Mouse (Mus musculus) lung, adult 18-20 months (tissue): Measurements from ENCODE around the gene Slc27a1.

Source experiments
- DNase-seq, 2 experiments: peaks; one replicate each; pipeline ENCODE4 v3.0.0; 2022; ENCODE audit warnings: mixed read lengths in 2 of 2

Slc27a1 gene

DNA sequence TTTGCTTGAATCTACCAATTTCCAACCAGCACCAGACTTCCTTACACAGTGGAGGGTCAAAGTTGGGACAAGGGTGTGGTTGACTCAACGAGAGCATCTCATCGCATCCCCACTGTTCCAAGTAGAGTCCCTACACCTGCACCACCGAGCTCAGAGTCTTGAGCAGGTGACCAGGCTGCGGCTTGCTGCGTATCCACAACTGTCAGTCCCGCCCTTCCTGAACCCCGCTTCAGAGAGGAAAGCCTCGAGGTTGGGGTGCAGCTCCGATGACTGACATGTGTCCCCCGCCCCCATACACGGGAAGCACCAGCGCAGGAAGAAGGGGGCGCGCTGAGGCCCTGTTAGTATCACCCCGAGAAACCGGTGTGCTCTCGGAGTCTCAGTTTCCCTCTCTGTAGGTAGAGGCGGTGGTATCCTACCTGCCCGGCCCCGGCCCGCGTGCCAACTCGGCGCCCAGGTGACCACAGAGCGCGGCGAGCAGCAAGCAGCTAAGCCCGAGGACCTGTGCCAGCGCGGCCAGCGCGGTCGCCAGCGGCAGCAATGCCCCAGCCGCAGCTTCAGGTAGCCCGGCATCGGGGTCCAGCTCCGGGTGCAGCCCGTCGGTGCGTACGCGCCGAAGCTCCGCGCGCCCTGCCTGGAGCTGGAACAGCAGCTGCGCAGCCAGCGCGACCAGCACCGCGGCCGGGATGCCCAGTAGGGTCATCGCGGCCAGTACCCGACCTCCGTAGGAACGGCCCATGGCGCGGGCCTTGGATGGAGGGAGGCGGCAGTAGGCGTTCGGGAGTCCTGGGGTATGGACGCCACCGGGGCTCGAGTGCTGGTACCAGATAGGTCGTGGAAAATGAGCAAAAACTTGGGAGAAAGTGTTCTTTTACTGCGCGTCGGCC lies 10.4 kb upstream of the Slc27a1 start, which contains the start of gene Tmem221:
Gene Tmem221 (minus strand): TSS at position 801 of the 887 bp plus-strand sequence.
- DNase-seq: no peak

GRCm38 (mm10) chr8:71558958-71559690 lies 9.6 kb upstream of the Slc27a1 start:
- peak; percentile 85 to 89 for DNase-seq

GRCm38 (mm10) chr8:71560071-71560470 lies 8.6 kb upstream of the Slc27a1 start:
- no peak for DNase-seq

GRCm38 (mm10) chr8:71560765-71561164 lies 7.9 kb upstream of the Slc27a1 start:
- no peak for DNase-seq

DNA sequence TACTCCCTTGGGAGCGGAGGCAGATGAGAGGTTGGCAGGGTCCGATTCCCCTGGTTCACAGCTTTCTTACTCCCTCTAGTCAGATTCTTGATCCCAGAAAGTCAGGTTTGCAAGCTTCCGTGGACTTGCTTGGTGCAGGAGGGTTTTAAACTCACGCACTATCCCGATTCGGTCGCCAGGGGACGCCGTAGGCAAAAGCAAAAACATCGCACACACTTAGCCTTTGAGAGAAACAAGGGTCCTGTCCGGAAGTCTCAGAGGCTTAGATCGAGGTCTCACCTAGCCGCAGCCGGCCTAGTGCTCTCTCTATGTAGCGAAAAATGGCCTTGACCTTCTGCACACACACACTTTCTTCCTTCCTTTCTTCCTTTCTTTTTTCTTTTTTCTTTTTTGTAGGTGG lies 7.3 kb upstream of the Slc27a1 start:
- peak; percentile 59 to 63 for DNase-seq

DNA sequence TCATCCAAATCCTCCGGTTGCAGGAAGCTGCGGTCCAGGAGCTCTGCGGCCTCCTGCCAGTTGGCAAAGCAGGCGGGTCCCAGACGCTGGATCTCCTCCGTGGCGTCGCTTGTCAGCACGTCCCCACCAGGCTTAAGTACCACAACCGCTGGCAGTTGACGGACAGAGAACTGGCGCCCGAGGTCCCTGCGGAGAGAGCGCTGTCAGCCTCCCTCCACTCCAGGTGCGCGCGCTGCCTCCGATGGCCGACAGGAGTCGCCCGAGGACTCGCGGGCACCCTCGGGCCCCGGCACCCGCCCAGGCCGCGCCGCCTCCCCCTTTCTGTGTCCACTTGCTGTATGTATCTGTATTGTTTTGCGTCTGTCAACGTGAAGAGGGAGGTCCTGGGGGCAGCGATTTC lies 5.9 kb upstream of the Slc27a1 start:
- DNase-seq: peak; percentile 72 to 84

DNA sequence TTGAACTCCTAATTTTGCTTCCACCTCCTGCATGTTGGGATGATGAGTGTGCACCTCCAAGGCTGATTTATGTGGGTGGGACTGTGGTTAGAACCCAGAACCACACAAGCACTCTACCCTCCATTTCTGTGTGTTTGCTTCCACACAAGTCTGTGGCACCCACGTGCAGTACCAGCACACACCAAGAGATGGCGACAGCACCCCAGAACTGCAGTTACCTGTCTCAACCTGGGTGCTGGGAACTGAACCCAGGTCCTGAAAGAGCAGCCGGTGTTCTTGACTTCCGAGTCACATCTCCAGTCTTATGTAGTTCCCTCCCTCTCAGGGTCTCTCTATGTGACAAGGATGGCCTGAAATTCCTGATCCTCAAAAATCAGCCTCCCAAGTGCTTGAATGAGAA lies 4.7 kb upstream of the Slc27a1 start:
- DNase-seq: no peak

DNA sequence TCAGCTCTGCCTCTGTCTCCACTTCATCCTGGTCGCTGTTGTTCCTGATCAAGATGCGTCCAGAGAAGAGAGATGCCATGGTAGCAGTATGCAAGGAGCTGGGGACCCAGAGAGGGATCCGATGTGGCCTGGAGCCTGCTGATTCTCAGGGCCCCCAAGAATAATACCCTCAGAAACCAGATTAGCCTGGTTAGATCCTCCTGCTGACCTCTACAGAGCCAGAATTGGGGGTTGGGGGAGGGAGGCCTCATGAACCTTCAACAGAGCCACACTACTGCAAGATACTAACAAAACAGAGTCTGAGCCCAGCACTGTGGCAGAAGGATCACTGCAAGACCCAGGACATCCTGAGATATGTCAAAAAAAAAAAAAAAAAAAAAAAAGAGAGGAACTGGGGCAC lies 2.2 kb upstream of the Slc27a1 start, which contains the start of gene Nxnl1:
Gene Nxnl1 (minus strand): TSS at position 101 of the 400 bp plus-strand sequence.
- DNase-seq: no peak

DNA sequence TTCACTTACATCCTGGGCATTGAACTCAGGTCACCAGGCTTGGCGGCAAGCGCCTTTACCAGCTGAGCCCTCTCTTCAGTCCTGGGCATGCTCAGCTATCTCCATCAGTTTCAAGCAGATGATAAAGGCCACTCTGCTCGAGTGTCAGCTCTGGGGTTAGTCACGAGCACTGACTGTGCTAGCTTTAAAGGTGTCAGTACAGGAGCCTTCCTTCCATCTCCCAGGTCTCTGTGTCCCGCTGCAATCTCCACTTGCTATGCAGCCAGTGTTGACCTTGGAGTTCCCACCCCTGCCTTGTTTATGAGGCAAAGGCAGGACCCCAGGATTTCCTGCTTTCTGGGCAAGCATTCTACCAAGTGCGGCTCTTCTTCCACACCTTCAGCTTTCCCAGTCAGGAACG lies 1.1 kb upstream of the Slc27a1 start:
- DNase-seq: no peak

- DNase-seq: peak in 1 of 2 experiments; percentile 27
Measured at GRCm38 (mm10) chr8:71568941-71569340, 259 bp downstream of the Slc27a1 start.

GRCm38 (mm10) chr8:71569366-71570290 lies 946 bp downstream of the Slc27a1 start:
- DNase-seq: peak; percentile 96 to 97

GRCm38 (mm10) chr8:71570291-71570954 lies 1.7 kb downstream of the Slc27a1 start:
- DNase-seq: peak; percentile 97 to 98

GRCm38 (mm10) chr8:71572077-71572476 lies 3.4 kb downstream of the Slc27a1 start:
- DNase-seq: no peak

- DNase-seq: peak; percentile 33 to 62
Measured at GRCm38 (mm10) chr8:71572847-71573633, 4.4 kb downstream of the Slc27a1 start.

- no peak for DNase-seq
Measured at GRCm38 (mm10) chr8:71574426-71574825, 5.7 kb downstream of the Slc27a1 start.

- no peak for DNase-seq
Measured at GRCm38 (mm10) chr8:71575020-71575419, 6.3 kb downstream of the Slc27a1 start.

- no peak for DNase-seq
Measured at GRCm38 (mm10) chr8:71577856-71578387, 9.2 kb downstream of the Slc27a1 start.

- DNase-seq: no peak
Measured at GRCm38 (mm10) chr8:71579009-71579408, 10.3 kb downstream of the Slc27a1 start.

DNA sequence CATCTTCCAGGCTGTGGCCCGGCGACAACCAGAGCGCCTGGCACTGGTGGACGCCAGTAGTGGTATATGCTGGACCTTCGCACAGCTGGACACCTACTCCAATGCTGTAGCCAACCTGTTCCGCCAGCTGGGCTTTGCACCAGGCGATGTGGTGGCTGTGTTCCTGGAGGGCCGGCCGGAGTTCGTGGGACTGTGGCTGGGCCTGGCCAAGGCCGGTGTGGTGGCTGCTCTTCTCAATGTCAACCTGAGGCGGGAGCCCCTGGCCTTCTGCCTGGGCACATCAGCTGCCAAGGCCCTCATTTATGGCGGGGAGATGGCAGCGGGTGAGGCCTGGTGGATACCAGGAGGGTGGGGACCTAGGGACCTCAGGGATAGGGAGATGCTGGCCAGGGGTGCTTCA lies 10.8 kb downstream of the Slc27a1 start:
- no peak for DNase-seq

DNA sequence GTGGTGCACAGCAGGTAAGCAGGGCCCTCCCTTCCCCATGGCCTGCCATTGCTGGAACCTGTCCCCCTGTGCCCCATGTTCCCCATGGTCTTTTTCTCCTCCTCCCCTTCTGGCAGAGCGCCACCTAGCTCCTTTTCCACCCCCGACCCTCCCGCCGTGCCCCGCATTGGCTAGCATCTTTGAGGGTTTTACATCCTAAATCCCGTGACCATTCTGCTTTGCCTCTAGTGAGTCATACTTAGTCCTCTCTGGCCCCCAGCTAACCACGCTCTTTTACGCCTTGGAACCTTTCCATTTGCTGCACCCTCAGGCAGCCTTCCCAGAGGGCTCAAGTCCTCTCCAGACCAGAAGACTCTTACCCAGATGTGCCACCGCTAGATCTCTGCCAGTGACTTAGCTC lies 11.5 kb downstream of the Slc27a1 start:
- DNase-seq: no peak

DNA sequence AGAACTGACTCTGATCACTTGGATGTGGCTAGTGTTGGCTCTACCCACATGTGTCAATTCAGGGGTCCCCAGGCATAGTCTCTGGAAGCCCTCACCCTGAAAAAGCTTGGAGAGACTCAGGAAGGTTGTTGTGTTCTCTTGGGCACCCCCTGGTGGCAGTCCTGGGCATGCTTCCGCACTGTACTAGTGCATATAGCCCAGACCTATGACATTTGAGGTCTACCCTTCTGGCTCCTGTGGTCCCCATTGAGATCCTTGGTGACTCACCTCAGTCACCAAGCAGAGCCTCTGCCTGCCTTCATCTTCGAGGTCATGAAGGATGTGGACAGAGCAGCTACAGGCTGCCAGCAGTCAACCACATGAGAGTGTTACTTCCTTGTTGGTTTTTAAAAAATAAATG lies 18.2 kb downstream of the Slc27a1 start:
- no peak for DNase-seq
